Mouse (Mus musculus): ENCODE data around the gene Cltb. TPM values are rescaled to one million over a fixed set of nuclear protein-coding genes. Genes with fewer than 3 reads are reported as not detected.

The Cltb gene
- total RNA-seq, 2 experiments from 2014 or later, result 69.2 to 72.3 TPM

DNA sequence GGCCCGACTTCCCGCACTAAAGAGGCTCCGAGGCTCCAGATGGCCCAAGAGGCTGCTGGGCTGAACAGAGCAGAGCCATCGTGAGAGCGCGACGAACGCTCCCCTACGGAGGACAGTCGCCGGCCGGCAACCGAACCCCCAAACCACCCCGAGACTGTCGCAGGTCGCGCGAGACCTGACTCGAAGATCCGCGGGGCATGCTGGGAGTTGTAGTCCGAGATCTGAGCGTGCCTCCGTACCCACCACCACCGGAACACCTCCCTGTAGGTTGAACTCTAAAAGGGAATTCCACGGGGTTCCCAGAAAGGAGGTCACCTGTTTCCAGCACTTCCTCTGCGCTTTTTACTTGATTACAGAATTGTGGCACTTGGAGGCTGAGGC lies 46.0 kb downstream of the Cltb start, which contains the start of gene 4833439L19Rik:
4833439L19Rik (minus strand) TSS at position 235 of the 381 bp plus-strand sequence.
- DNase-seq (ENCODE audit: low spot score in 2 of 2), result peak; percentile 85 to 94

DNA sequence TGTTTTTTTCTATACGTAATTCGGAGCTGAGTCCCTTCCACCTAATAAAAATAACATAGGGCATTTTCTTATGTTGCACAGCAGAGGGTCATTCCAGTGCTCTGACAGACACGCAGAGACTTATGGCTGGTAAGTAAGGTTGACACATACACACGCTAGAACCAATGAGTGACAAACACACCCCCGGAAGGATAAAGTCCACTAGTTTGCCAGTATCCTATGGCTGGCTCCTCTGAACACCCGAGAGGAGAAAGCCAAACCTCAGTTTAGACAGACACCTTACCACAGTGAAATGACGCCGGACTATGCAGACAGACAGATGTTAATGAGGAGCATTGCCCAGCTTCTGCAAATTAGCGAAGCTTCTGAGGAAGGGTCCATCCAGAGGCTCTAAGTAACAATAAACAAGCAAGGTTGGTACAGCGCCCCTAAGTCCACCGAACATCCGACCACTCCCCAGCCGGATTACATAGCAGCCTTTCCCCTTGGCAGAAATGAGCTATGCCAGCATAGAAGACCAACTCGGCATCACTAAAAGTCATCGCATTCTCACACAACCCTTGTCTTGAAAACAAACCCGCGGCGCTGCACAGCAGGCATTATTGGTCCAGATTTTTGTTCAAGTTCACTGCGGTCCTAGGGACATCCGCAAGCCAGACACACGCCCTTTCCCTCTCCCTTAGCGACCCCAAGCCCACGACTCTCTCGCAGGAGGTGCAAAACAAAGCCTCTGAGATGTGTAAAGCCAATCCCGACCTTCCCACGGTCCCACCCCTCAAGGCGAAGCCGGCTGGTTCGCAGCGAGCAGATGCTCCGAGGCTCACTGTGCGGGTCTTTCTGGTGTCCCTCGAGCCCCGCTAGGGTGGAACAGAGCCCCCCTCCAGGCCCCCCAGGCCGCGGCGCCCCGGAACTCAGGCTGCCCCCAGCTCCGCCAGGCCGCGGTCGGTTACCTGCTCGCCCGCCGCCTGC lies 46.6 kb downstream of the Cltb start:
- no peak for DNase-seq (ENCODE audit: low spot score in 2 of 2)

GRCm38 (mm10) chr13:54562562-54562961 lies 48.6 kb downstream of the Cltb start:
- no peak for DNase-seq (ENCODE audit: low spot score in 2 of 2)

GRCm38 (mm10) chr13:54560608-54561007 lies 50.5 kb downstream of the Cltb start:
- DNase-seq (ENCODE audit: low spot score in 2 of 2), result no peak

DNA sequence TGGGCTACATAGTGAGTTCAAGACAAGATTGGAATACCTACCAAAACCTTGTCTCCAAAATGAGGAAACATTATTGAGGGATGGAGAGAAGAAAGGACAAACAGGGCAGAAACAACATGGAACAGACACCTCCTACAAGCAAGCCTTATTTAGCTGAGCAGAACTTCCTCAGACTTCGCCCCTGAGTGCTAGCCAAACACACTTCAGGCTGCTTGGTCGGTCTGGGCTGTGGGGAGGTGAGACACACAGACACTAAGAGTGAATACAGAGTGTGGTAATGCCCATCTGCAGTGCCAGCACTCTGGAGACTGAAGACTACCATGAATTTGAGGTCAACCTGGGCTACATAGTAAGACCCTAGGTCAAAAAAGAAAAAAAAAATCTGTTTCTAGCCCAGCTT lies 51.5 kb downstream of the Cltb start:
- DNase-seq (ENCODE audit: low spot score in 2 of 2), result no peak

- no peak for DNase-seq (ENCODE audit: low spot score in 2 of 2)
Measured at GRCm38 (mm10) chr13:54557652-54558051, 53.5 kb downstream of the Cltb start.

- DNase-seq (ENCODE audit: low spot score in 2 of 2), result no peak
Measured at GRCm38 (mm10) chr13:54556796-54557195, 54.3 kb downstream of the Cltb start.

DNA sequence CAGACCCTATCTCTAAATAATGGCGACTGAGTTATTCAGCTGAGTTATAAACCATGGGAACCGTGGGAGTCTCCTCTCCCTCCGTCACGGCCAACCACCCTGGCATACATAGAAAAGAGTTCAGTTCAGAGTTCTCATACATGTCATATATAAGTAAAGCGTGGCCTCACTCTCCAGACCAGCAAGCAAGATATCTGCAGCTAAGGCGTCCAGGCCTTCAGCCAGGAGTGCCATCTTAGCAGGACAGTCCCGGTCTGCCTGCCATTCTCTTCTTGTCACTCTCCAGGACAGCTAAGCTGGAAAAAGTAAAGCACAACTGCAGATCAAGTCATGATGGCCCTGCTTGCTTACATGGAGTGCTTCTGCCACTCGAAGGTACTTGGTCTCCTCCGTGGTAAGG lies 55.0 kb downstream of the Cltb start:
- DNase-seq (ENCODE audit: low spot score in 2 of 2), result no peak

DNA sequence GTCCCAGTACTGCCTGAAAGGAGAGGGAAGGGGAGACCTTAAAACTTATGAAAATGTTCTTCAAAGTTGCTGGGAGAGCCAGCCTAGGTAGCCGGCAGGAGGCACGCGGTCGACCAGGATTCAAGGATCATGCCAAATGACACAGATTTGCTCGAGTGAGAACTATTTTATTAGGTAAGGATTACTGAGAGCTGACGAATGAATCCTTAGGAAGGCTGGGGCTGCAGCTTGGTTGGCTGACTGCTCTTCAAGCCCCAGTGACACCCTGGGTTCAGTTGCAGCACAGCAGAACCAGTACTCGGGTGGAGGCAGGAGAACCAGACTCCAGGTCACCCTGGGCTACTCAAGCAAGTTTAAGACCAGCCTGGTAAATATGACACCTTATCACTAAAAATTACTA lies 63.1 kb downstream of the Cltb start:
- DNase-seq (ENCODE audit: low spot score in 2 of 2), result no peak

Small RNA genes within 50 kb of the gene (microRNA-seq; reads per million reads assigned to microRNA genes)
- not detected for gene Gm24195

Other genes with a start within 250 kb of the Cltb start
- 10 to 100 TPM; 12.8 to 13.4 TPM for gene Cplx2, start 240.0 kb downstream of the Cltb start, total RNA-seq (2021)
- gene Thoc3, start 142.5 kb downstream of the Cltb start, total RNA-seq (2021), result 10 to 100 TPM; 28.0 to 29.7 TPM
- gene Simc1, start 107.6 kb downstream of the Cltb start, total RNA-seq (2021), result 1 to 10 TPM; 8.0 to 8.2 TPM
- gene 4833439L19Rik, start 45.9 kb downstream of the Cltb start, total RNA-seq (2021), result 10 to 100 TPM; 87.7 to 93.8 TPM
- gene Arl10, start 36.3 kb downstream of the Cltb start, total RNA-seq (2021), result 1 to 10 TPM; 9.8 TPM
- 10 to 100 TPM; 25.6 to 30.0 TPM for gene Nop16, start 21.3 kb downstream of the Cltb start, total RNA-seq (2021)
- 100 to 1,000 TPM in 1 of 2 experiments, 10 to 100 TPM in 1; 96.9 to 105 TPM for gene Higd2a, start 21.1 kb downstream of the Cltb start, total RNA-seq (2021)
- 10 to 100 TPM; 34.9 to 41.0 TPM for gene Faf2, start 10.4 kb upstream of the Cltb start, total RNA-seq (2021)
- 10 to 100 TPM; 50.3 to 51.0 TPM for gene Rnf44, start 82.6 kb upstream of the Cltb start, total RNA-seq (2021)
- gene Cdhr2, start 90.1 kb upstream of the Cltb start, total RNA-seq (2021), result under 1 TPM; 0.07 to 0.08 TPM
- under 1 TPM; 0.76 to 0.78 TPM for gene Gprin1, start 138.5 kb upstream of the Cltb start, total RNA-seq (2021)
- gene Sncb, start 155.3 kb upstream of the Cltb start, total RNA-seq (2021), result under 1 TPM in 1 of 2 experiments, not detected in 1; 0.20 TPM
- not detected for gene Eif4e1b, start 172.7 kb upstream of the Cltb start, total RNA-seq (2021)
- gene Tspan17, start 178.0 kb upstream of the Cltb start, total RNA-seq (2021), result 10 to 100 TPM; 27.8 to 28.0 TPM

Measured in gastrocnemius, postnatal 4 days (tissue).